Mouse (Mus musculus) lung, postnatal 0 days (tissue): ENCODE measurements around the gene Dnajc6. TPM values are rescaled to one million over a fixed set of nuclear protein-coding genes. Genes with fewer than 3 reads are reported as not detected.

Source experiments
- ATAC-seq: fragments of 200-750 bp; cut with Nextera tagmentation; 2 replicates; pipeline ENCODE4 v1.8.0; 2017; ENCODE audit warnings: moderate library complexity
- DNase-seq: peaks from one replicate; pipeline ENCODE4 v3.0.0-alpha.2; 2016; ENCODE audit warnings: low spot score
- H3K27ac ChIP-seq: fragments of 300-500 bp; sonication (generic); 2 replicates; pipeline ENCODE4 v1.5.1; 2014; ENCODE audit warnings: antibody characterized with exemption, mild to moderate bottlenecking, low read length, mixed read lengths
- H3K27me3 ChIP-seq: fragments of 300-500 bp; sonication (generic); replicated peaks from 2 replicates; pipeline ENCODE4 v1.6.1; 2014; ENCODE audit warnings: low read length, mixed read lengths; ENCODE audit not compliant: insufficient read depth
- H3K36me3 ChIP-seq: fragments of 300-500 bp; sonication (generic); 2 replicates; pipeline ENCODE4 v1.6.1; 2014; ENCODE audit warnings: low read length, mixed read lengths; ENCODE audit not compliant: insufficient read depth
- H3K4me1 ChIP-seq: fragments of 300-500 bp; sonication (generic); 2 replicates; pipeline ENCODE4 v1.6.1; 2014; ENCODE audit warnings: antibody characterized with exemption, low read depth, low read length, mixed read lengths; ENCODE audit not compliant: insufficient read depth
- H3K4me2 ChIP-seq: fragments of 300-500 bp; sonication (generic); replicated peaks from 2 replicates; pipeline ENCODE4 v1.6.1; 2014; ENCODE audit warnings: low read depth, mild to moderate bottlenecking, low read length, moderate library complexity, mixed read lengths
- H3K4me3 ChIP-seq: fragments of 300-500 bp; sonication (generic); 2 replicates; pipeline ENCODE4 v1.5.1; 2014; ENCODE audit warnings: low read depth, low read length
- H3K9ac ChIP-seq: fragments of 300-500 bp; sonication (generic); replicated peaks from 2 replicates; pipeline ENCODE4 v1.6.1; 2014; ENCODE audit warnings: low read depth, mild to moderate bottlenecking
- H3K9me3 ChIP-seq: fragments of 300-500 bp; sonication (generic); 2 replicates; pipeline ENCODE4 v1.6.1; 2016; ENCODE audit warnings: low read length, mixed read lengths
- CTCF ChIP-seq: IDR thresholded peaks from 2 replicates; pipeline ENCODE4 v1.5.1; 2016; ENCODE audit warnings: antibody characterized with exemption, mild to moderate bottlenecking
- EP300 ChIP-seq: IDR thresholded peaks from 2 replicates; pipeline ENCODE4 v1.6.1; 2016; ENCODE audit warnings: antibody characterized with exemption, mild to moderate bottlenecking, control low read depth
- WGBS: fragments of 180-500 bp; shearing (Covaris S2); extraction: QIAGEN DNeasy Blood & Tissue Kit; methylation state at CpG from one replicate; pipeline ENCODE4 v1.1.7; 2014; 5-methylcytosine and 5-hydroxymethylcytosine counted together
- polyA plus RNA-seq: library from polyadenylated mRNA; unstranded; fragments of >200 nt; fragmentation: Nextera tagmentation; extraction: Ambion mirVana; gene quantifications from 2 replicates; pipeline ENCODE4 v1.2.1, GENCODE M21; 2015

The Dnajc6 gene
- polyA plus RNA-seq, 1 experiment from 2014 or later: 0.14 TPM

DNA sequence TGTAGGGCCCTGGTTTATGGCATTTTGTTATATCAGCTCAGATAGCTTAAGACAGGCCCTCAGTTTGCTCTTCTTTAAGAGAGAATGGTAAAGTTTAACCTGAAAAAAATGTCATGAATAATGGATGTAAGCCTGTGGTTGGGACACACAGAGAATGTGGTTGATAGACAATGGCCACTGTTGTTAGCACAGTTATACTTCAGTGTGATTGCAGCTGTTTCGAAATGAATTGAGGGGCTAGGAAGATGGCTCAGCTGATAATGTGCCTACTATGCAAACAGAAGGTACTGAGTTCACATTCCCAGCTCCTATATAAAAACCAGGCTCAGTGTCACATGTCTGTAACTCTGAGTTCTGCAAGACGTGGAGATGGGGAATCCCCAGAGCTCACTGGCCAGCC is 86.4 kb downstream of the Dnajc6 start:
- Histone ChIP-seq H3K9me3 (no peaks in the 10 kb centered on the region), H3K27ac (no peak overlapping the region), H3K4me2 (no peak overlapping the region), H3K4me1 (no peaks in the 10 kb centered on the region), H3K27me3 (no peaks in the 10 kb centered on the region), H3K4me3 (no peak overlapping the region), H3K9ac (no peak overlapping the region), H3K36me3 (no peaks in the 10 kb centered on the region)
- no peak for ATAC-seq
- no peak for TF ChIP-seq EP300
- TF ChIP-seq CTCF: no peak
- DNase-seq: no peak
- 54% methylated on average over 2 of the region's 2 CpGs for WGBS

DNA sequence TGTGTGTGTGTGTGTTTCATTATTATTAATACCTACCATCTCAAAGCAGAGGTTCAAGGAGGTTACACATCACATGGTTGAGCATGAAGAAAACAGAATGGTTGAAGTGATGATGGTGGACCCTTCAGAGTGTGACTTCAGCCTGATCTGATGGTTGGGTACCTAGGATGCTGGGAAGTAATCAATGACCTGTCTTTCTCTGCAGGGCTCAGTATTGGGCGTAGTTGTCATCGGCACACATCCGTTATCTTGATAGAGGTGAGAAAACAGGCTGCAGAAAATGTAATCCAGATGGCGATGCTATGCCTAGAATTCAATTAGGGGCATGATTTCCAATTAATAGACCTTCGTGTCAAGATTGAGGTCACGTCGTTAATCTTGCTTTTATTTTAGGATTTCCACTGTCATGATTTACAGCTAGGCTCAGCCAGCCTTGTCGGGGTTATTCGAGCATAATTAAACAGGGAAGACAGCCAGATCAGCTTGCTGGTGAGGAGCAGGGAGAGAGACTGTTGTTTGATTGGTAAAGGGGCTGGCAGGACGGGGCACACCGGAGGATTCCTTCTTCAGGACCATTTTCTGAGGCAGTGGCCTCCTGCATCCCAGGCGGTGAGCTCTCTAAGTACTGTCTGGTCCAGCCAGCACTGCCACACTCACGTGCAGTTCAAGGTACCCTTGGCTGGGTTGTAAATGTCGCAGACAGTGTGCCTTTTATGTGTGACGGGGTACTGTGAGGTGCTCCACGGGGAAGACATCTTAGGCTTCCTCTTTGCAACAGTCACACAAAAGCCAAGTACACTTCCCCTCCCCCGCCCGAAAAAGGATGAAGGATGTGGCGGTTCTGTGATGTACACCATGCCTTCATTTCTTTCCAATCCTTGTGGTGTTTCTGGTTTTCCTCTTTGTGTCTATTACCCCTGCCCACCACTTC is 88.3 kb downstream of the Dnajc6 start:
- Histone ChIP-seq H3K27ac (no peak overlapping the region), H3K27me3 (no peaks in the 10 kb centered on the region), H3K4me1 (no peaks in the 10 kb centered on the region), H3K9ac (no peak overlapping the region), H3K36me3 (no peaks in the 10 kb centered on the region), H3K9me3 (no peaks in the 10 kb centered on the region), H3K4me3 (no peak overlapping the region), H3K4me2 (no peak overlapping the region)
- ATAC-seq (no peak), DNase-seq (no peak)
- TF ChIP-seq CTCF: no peak
- no peak for TF ChIP-seq EP300
- WGBS: 57% methylated on average over 19 of the region's 19 CpGs

DNA sequence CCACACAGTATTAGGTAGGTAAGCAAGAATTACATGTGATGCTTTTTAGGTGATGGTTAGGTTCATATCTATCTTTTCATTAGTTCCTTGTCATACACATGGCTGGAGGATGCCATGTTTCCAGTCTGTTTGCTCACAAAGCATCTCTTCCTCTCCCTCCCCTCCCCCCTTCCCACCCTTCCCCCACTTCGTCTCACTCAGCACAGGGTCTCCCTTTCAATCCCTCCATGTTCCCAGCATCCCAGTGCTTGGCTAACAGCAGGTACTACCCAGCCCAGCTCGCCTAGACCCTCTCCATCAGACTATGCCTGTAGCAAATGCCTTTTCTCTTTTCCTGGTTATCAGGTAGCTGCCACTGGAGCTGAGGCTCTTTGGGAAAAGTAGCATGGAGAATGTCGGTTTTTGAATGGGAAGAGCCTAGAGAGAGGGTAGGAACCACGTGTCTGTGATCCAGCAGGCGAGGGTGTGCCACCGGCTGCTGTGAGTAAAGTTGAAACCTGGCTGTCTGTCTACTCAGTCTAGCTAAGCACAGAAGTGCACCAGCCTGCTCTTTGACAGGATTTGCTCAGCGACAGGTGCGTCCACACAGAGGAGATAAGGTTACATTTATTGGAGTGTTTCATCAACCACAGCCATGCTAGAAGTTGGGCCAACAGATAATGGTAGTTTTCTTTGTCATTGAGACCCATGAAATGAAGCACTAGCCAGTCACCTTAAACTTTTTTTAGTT is 89.2 kb downstream of the Dnajc6 start:
- H3K27ac ChIP-seq: no peak overlapping the region
- no peaks in the 10 kb centered on the region for H3K4me1 ChIP-seq
- no peak overlapping the region for H3K4me3 ChIP-seq
- no peaks in the 10 kb centered on the region for H3K36me3 ChIP-seq
- DNase-seq: no peak
- H3K9me3 ChIP-seq: no peaks in the 10 kb centered on the region
- TF ChIP-seq EP300 (no peak), CTCF (no peak)
- 45% methylated on average over 8 of the region's 8 CpGs for WGBS
- H3K27me3 ChIP-seq: no peaks in the 10 kb centered on the region
- no peak for ATAC-seq
- no peak overlapping the region for H3K9ac ChIP-seq
- H3K4me2 ChIP-seq: no peak overlapping the region

DNA sequence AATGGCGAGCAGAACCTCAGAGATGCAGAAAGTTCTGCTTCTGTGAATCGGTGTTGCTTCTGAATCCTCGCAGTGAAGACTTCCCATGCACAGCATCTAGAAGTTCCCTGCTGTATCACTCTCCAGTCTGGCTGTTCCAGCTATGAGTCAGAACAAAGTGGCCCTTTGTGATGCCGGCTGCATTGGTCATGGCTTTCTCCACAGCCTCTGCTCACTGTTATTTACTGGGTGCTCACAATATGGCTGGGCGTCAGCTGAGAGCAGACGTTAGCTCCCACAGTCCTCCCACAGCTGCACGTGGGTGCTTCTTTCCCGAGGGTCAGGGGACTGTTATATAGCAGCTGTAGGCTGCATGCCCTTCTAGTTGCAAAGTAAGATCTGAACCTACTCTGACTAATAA is 92.5 kb downstream of the Dnajc6 start:
- Histone ChIP-seq H3K9ac (no peak overlapping the region), H3K4me3 (no peak overlapping the region), H3K27ac (no peak overlapping the region), H3K27me3 (no peaks in the 10 kb centered on the region), H3K4me2 (no peak overlapping the region), H3K36me3 (no peaks in the 10 kb centered on the region), H3K9me3 (no peaks in the 10 kb centered on the region), H3K4me1 (no peaks in the 10 kb centered on the region)
- ATAC-seq (no peak), DNase-seq (no peak)
- 74% methylated on average over 8 of the region's 8 CpGs for WGBS
- no peak for TF ChIP-seq CTCF

DNA sequence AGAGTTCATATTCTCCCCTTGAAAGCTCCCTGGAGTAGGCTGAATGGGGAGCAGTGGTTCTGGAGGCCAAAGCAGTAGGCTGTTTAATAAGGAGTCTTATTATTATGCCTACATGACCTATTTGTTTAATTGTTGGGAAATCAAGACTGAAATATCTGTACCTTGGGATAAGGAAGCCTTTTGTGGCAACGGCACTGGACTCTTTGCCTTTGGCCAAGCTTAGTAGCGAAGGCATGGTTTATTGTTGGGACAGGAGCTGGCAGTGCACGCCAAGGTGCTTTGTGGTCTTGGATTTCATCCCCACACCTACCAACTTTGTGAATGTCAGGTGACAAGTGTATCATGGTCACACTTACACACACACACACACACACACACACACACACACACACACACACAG is 93.3 kb downstream of the Dnajc6 start:
- DNase-seq (no peak), ATAC-seq (no peak)
- TF ChIP-seq EP300 (no peak), CTCF (no peak)
- H3K27ac ChIP-seq: no peak overlapping the region
- no peak overlapping the region for H3K4me3 ChIP-seq
- H3K36me3 ChIP-seq: no peaks in the 10 kb centered on the region
- H3K9ac ChIP-seq: no peak overlapping the region
- WGBS: 90% methylated on average over 3 of the region's 3 CpGs
- no peaks in the 10 kb centered on the region for H3K9me3 ChIP-seq
- H3K4me1 ChIP-seq: no peaks in the 10 kb centered on the region
- no peaks in the 10 kb centered on the region for H3K27me3 ChIP-seq
- no peak overlapping the region for H3K4me2 ChIP-seq

DNA sequence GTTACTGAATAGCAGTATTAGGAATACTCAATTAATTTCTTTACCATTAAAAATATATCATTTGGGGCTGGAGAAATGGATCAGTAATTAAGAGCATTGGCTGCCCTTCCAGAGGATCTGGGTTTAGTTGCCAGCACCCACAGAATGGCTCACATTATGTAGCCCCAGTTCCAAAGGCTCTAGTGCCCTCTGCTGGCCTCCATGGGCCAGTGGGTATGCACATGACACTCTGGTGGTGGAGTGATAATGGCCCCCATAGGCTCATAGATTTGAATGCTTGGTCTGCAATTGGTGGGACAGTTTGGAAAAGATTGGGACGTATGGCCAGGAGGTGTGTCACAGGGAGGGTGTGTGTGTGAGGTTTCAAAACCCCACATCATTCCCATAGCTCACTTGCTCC is 95.0 kb downstream of the Dnajc6 start:
- Histone ChIP-seq H3K36me3 (no peaks in the 10 kb centered on the region), H3K4me1 (no peaks in the 10 kb centered on the region), H3K4me2 (no peak overlapping the region), H3K27ac (no peak overlapping the region), H3K9ac (no peak overlapping the region), H3K27me3 (no peaks in the 10 kb centered on the region), H3K9me3 (no peaks in the 10 kb centered on the region), H3K4me3 (no peak overlapping the region)
- no peak for ATAC-seq
- WGBS: 75% methylated on average over 1 of the region's 1 CpGs
- no peak for DNase-seq
- TF ChIP-seq EP300 (no peak), CTCF (peak; percentile 4; the same call in 1 of the 2 replicates)
